Mouse (Mus musculus) right cerebral cortex, postnatal 14 days (tissue): ENCODE measurements at regions not wholly inside any gene's neighbourhood (a gene's known extent, or its start where the extent isn't known, plus 50 kb on each side); places are given as distances from the start of the nearest gene placed in this dataset.
"Not testable (repeated sequence)": the region's sequence is repeated elsewhere in the genome, so short reads cannot be mapped to it uniquely, and the experiment has no call there.

Experiments used
- DNase-seq: peaks from one replicate; pipeline ENCODE4 v3.0.0; 2022

DNA sequence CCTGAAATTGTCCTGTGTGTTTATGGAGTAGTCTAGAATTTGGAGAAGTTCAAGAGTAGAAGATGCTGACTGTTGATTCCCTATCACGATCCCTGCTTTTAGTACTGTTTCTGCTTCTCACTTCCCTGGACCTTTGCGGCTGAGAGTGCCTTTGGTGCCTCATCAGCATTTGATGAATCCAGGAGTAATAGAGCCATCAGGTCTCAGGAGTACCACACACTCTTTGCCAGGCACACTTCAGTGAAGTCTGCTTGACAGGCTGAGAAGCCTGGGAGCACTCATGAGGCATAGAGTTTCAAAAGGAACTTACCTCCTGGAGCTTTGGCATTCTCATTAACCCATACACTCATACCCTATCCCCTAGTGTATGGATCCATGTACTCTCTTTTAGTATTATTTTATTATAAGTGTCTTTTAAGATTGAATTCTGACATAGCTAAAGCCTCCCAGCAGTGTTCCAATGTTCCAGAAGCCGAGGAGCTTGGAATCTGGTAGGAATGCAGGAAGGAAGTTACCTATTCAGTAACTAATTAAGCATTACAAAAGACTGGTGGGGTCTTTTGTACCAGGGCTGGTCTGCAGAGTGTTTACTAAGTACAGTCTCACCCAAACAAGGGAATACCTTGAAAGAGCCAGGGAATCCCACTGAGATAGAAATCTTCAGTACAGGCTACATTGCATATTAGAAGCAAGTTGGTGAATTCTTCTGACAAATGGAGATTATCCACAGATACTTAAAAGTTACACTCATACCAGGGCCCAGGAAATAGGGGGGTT is 139.7 kb downstream of the Tex13c3 start:
- not testable (repeated sequence) for DNase-seq

DNA sequence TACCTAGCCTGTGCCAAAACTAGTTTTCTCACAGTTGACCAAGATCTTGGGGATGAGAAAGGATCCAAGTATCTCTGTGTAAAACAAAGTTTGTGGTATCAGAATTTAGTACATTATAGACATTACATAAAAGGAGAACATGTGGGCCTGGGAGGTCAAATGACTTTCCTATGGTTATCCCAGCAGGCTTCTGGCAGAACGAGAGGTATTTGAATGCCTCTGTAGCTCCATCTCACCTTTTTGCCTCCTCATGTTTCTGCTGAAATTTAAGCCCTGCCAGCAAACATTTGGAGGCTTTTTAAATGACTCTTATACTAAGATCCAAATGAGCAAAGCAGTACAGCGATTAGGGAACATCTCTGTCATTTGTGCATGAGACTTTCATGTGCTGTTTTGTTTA is 167.8 kb downstream of the Tex13c3 start:
- DNase-seq = no peak

DNA sequence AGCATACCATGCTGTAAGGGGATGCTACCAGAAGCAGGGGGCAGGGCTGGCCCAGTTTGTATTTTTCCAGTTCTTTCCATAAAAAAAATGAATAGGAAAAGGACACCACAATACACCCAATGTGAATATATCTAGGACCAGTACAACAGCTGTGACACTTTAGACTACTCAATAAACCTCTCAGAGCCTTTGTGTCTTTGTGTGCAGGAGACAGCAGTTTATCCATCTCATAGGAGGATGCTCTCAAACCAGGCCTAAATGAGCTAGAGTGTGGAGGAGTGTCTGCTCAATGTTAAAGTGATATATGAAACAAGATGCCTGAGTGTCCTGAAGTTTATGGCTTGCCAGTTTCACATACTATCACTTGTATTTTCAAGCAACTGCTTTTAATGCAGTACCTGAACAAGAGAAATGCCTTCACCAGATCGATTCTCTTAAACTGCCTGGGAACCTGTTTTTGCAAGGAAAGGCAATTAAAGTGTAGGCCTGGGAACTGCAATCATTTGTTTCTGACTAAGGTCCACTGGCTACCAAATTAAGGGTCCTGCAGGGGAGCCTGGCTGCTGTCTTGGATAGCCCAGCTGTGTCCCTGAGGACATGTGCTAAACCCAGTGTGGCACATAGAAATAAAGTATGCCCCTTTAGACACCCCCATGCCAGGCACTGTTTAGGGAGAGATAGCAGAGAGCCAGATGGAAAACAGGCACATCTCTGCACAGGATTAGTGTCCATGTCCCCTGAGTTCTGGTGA is 169.1 kb downstream of the Tex13c3 start:
- no peak for DNase-seq

DNA sequence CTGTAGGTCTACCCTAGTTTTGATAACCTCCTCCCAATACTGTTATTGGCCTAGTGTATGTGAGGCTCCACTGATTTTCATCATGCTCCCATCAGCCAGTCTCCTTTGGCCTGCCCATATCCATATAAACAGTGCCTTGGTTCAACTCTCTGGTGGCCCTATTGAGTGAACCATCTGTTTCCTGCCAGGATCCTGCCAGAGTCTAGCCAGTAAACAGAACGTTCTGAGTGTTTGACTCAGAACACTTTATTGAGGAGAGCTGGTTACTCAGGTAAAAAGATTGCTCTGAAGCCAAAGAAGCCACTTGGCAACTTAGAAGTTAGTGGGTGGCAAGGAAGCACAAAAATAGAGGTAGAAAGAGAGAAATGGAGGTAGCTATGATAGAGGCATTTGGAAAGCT is 169.7 kb downstream of the Tex13c3 start:
- no peak for DNase-seq

DNA sequence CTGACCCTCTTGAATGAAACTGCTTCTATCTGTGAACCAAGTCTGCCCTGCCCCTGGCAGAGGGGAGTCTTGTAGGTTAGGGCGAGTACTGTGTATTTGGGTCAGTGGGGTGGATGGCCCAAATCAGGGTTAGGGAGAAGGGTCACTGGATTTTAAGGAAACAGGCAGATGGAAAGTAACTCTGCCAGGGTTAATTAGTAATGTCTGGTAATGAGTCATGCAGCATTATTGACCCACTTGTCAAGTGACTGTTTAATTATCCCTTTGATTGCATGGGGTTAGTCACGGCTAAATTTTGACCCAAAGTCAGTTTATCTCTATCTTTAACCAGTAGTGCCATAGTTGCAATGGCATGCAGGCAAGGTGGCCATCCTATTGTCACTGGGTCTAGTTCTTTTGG is 192.9 kb downstream of the Tex13c3 start:
- DNase-seq = no peak

DNA sequence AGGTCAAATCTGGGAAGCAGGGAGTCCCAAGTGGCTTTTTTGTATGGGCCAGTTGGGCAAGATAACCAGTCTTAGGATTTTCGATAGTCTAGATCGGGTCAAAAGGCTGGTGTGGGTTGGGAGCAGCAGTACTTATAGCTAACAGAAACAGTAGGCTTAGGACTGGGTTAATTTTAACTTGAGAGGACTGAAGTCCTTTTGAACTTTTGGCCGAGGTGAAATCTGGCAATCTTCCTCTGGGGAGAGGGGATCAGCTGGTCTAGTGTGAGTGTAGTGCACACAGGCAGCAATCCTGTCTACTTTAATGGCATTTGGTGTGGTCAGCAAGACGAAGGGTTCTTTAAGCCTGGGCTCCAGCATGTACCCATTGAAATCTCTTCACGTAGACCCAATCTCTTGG is 194.7 kb downstream of the Tex13c3 start:
- DNase-seq = no peak

DNA sequence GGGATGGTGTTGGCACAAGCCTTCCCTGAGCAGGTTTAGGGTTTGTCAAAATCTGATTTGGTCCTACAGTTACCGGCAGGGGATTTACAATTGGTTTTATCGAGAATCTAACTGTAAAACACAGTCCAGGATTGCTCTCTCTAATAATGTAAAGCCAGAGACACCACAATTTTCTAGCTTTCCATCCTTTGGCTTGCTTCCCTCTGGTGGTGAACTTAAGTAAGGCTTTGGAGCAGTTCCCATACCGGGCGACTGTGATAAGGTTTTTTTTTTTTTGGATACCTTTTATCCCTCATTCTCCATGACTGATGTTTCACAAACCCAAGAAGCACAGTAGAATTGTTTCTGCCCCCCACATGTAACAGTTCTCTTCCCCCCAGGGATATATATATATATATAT is 195.3 kb downstream of the Tex13c3 start:
- no peak for DNase-seq

DNA sequence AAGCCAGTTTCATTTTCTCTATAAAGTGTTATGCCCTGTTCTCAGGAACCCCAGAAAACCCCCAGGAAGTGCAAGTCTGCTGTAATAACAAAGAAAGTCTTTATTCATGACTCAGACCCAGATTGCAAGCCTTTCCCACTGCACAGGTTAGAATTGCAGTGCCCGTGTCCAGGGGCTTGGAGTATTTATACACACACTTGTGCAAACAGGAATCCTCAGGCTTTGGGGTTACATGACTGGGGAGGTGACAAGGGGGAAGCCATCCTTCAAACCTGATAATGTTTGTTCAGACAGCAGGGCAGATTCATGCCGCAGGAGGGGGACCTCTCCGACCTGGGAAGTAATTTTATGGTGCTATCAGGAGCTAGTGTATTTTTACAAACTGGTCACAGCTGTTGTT is 198.0 kb downstream of the Tex13c3 start:
- no peak for DNase-seq

DNA sequence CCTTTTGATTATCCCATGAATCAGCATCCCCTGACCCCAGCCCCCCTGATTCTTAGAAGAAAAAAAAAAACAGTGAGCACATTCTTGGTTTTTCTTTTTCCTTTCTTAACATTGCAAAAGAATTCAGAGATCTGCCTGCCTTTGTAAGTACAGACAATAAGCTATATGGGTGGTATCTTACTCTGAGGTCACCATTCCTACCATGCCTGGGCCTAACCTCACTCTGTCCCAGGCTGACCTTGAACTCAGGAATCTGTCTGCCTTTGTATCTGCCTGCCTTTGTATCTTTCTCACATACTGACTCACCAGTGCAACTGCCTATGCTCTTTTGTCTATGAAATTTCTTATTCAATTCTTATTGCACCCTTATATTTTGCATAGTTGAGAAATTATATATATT is 216.9 kb downstream of the Tex13c3 start:
- no peak for DNase-seq

DNA sequence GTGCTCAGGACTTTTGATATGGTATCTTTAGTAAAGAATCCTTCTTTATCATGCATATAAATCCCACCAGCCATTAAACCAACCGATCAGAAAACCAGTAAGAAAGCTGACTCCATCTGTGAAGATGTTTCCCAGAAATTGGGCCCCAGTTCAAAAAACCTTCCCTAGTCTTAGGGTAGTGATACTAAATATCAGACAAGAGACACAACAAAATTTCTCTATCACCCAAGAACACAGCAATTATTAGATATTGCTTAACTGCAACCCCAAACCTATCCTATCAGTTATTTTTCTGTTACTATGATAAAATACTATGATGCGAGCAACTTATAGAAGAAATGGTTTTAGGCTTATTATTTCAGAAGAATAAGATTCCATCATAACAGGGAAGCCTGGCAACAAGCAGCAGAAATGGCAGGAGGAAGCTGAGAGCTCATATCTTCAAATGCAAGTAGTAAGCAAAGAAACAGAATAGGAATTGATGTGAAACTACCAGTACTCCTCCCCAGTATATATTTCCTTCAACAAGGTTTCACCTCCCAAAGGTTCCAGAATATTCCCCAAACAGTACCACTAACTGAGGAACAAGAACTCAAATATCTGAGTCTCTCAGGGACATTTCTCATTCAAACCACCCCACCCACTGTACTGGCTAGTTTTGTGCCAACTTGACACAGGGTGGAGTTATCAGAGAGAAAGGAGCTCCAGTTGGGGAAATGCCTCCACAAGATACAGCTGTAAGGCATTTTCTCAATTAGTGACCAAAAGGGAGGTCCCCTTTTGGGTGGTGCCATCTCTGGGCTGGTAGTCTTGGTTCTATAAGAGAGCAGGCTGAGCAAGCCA is 234.1 kb downstream of the Tex13c3 start:
- DNase-seq = no peak

DNA sequence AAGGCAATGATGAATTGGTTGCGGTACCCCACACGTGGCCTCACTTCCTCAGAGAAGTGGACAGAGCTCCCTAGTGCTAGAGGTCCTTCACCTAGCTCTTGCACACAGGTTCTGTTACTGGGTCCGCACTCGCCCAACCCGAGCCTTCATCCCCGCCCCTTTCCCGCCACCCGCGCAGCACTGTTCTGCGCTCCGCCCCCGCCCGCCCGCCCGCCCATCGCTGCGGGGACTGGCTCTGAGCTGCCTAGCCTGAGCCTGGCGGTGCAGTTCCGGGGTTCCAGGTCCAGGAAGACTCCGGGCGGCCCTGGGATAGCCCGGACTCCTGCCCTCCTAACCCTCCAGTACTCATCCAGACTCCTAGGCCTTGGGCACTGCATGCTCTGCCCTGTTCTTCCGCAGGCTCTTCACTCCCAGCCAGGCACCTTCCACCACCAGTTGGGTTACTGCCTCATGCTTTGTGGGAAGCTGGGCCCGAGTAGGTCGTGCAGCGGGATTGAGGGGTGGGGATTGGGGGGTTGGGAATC is 243.3 kb downstream of the Tex13c3 start:
- peak; percentile 52 for DNase-seq

DNA sequence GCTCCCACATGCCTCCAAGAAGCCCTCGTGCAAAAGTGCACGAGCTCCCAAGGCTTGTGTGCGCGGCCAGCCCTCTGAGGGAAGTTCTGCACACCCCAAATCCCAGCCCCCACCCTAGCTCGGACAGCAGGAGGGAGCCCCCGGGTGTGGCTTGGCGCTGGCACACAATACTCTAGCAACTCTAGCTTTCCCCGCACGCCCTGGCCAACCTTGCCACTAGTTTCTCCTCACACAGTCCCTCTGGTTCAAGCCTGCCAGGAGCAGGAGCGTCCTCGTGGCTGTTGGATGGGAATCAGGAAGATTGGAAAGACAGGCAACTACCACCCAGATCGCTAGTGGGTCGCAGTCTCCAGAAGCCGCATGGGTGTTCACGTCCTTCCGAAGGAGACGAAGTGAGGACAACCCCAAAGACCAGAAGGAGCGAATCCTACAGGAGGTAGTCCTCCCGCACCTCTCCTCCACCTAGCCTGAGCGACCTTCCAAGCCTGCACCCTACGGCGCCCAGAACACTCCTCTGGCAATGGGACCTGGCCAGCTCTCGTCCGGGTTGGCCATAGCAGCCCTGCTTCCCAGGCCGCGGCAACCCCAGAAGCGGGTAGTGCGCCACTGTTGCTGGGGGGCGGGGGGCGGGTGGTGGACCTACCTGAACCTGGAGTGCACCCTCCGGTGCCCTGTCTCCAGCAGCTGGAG is 243.9 kb downstream of the Tex13c3 start:
- peak; percentile 9 for DNase-seq

DNA sequence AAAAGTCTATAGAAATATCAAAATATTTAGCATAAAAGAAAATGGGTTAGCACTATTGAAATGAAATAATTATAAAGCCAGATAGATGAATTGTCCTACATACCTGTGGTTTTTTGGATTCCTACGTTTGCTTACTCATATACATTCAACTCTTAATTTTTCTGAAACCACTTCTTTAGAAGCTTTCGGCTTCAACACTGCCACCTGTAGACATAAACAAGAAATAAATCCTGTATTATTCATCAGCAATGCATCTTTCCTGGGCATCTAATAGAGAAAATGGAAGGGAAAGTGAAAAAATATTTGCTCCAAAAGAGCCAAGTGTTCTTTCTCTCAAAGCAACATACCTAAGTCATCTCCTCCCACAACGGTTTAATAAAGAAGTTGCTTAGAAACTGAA is 245.7 kb downstream of the Tex13c3 start:
- DNase-seq = no peak

DNA sequence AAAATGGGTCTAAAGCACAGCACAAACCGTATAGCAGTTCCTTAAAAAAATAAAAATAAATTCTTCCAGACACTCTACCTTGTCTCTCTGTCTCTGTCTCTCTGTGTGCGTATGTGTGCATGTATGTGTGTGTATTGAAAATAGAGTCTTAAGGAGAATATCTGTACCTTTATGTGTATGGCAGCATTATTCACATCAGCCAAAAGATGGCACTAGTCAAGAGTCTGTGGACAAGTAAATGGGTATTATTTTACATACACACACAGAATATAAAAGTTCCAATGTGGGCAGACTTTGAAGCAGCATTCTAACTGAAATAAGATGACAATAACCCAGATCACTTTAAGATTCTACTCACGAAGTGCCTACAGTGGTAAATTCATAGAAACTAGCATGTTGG is 249.3 kb downstream of the Tex13c3 start:
- DNase-seq = no peak

DNA sequence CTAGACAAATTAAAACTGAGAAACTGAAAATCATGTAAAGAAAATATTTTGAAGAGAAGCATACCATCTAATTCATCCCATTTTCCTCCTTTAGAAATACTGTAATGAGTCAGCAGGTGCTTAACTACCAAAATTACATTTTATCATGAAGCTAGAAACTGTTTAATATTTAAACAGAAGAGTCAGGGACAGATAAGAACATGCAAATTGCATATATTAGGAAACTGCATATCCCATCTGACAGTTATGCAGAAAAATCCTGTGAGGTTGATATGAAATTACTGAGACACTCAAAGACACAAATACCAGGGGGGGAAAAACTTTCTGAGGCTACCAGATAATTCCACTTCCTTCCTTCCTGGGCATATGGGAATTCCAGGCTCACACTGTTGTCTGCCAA is 257.8 kb downstream of the Tex13c3 start:
- no peak for DNase-seq

DNA sequence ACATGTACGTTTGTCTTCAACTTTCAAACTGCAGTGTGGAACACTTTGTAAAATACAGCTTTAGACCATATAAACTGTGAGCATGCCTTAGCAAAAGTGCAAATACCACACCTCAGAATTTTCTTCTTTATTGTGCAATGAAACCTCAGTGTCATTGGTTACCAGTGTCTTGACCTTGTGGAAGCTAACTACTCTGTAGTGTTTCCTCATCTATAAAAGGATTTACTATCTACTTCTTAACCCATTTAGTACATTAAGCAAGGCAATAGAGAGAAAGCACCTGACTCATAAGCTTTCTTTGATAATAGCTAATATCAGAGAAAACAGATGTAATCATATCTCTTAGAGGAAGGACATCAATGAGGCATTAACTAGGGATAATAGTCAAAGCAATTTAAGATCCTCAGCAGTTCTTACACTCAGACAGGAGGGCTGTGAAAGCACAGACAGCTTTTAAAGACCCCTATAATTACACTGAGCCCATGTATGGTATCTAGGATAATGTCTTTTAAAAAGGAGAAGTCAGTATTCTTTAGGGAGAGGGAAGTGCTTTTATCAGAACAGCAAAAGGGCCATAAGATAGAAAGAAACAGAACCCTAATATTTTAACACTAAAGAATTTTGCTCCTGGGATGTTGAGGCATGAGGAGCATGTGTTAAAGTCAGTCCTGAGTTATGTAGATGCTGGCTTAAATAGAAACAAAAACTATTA is 260.2 kb downstream of the Tex13c3 start:
- no peak for DNase-seq

DNA sequence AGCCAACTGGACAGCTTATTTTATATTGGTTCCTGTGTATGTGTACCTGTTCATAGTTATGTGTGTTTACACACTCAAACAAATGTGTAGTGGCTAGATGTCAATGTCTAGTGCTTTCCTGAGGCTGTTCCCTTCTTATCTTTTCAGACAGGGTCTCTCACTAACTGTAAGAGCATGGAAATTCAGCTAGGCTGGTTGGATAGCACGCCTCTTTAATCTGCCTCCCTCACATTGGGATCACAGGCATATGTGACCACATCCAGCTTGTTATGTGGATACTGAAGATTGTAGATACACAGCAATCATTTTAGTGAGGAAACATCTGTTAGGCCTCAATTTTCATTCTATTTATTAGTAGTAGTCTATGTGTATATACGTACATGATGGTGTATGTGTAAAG is 261.4 kb downstream of the Tex13c3 start:
- DNase-seq = no peak

DNA sequence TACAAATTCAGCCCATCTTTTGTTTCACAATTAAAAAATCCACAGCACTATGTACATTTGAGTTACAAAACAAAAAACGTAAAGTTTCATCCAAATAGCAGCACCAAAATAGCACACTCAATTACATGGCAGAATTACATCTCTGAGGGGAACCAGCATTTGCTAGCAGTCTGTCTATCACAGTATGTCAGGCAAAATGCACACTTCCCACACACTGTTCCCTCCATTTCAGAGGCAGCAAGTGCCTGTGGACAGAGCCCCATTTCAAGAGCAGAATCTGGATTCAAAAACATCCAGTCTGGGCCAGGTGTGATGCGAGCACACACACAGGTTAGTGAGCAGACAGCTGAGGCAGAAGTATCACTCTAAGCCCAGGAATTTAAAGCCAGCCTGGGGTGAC is 261.8 kb downstream of the Tex13c3 start:
- DNase-seq = no peak

DNA sequence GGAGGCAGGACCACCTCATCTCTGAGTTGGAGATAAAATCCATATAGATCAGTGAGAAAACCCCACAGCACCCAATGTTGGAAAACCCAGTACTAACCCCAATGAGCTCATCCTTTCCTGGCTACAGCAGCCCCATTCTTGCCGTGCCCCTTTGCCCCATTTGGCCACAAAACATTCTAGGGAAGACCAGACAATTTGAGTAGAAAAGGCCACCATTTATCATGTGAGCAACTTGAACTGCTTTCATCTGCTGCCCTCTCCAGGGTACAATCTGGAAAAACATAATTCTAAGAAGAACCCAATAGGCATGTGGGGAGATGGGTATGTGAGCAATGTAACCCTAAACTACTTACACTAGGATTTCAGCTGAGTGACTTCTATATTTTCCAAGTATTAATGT is 274.7 kb downstream of the Tex13c3 start:
- no peak for DNase-seq

DNA sequence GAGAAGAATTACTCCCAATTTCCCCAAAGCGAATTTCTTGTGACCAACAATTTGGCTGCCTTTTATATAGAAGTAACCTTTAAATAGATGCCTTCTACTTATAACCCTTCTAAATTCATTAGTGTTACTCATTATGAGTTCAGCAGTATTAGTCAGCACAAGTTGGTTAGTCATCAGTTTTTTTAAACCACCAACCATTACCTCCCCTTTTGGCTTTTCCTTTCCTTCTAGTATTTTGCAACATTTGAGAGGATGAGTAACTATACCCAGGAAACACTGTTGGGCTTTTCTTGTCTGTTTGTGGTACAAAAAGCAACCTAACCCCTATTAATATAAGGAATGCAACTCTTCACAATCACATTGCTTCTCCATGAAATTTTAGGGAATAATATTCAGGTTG is 278.6 kb downstream of the Tex13c3 start:
- DNase-seq = no peak

DNA sequence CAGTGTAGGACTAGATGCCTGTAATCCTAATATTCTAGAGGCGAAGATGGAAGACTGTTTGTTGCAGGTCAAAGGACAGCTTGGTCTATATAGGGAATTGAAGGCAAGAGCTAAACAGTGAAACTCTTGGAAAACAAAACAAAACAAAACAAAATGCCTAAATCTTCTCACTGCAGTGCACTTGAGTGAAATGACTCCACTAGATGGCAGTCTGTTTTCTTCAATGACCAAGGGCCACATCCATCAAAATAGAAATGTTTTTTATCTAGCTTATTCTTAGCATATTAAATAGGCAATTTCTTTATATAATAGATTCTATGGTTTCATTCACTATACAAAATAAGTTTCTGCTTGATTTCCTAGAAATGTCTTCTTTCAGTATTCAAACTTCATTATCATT is 279.7 kb downstream of the Tex13c3 start:
- no peak for DNase-seq

DNA sequence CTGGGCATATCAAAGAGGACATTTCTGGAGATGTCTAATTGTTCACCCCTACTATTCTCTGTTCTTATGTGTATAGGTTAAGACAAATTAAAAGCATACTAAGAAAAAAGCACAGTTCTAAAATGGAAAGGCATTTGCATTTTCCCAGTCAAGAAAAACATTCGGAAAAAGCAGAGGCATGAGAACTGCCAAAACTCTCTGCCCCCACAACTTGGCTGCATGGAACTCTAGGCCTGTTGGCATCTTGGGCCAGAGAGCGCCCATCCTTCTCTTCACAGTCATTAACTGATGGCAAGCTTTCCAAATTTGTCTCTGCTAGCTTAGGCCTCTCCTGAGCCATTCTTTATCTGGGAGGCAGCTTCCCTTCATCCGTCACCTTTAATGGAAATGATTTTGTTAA is 281.6 kb downstream of the Tex13c3 start:
- DNase-seq = no peak
